Mouse (Mus musculus) T-helper 1 cell (primary cell): Measurements from ENCODE around the gene Espn.

Source experiments
- in situ Hi-C: fragments of 300-600 bp; cut with MboI, MseI; formaldehyde crosslinking; loops from one replicate; pipeline ENCODE4 v1.15.1; 2025; ENCODE audit warnings: high pct_unique_total_duplicates

The Espn gene

DNA sequence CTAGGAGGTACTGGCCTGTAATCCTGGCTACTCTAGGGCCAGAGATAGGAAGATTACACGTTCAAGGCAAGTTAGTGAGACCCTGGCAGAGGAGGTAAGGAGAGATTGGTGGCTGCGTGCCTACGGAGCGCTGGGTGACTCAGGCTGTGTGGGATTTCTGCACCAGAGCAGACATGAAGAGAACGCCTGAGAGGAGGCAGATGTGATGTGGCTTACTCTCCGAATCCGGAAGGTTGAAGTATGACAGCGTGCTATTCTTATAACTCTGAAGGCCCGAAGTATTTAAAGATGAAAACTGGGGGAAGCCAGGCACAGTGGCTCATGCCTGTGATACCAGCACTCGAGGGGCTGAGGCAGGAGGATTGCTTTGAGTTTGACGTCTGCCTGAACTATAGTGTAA, 51.6 kb downstream of the Espn start:
- in situ Hi-C loops, result no loop called here

DNA sequence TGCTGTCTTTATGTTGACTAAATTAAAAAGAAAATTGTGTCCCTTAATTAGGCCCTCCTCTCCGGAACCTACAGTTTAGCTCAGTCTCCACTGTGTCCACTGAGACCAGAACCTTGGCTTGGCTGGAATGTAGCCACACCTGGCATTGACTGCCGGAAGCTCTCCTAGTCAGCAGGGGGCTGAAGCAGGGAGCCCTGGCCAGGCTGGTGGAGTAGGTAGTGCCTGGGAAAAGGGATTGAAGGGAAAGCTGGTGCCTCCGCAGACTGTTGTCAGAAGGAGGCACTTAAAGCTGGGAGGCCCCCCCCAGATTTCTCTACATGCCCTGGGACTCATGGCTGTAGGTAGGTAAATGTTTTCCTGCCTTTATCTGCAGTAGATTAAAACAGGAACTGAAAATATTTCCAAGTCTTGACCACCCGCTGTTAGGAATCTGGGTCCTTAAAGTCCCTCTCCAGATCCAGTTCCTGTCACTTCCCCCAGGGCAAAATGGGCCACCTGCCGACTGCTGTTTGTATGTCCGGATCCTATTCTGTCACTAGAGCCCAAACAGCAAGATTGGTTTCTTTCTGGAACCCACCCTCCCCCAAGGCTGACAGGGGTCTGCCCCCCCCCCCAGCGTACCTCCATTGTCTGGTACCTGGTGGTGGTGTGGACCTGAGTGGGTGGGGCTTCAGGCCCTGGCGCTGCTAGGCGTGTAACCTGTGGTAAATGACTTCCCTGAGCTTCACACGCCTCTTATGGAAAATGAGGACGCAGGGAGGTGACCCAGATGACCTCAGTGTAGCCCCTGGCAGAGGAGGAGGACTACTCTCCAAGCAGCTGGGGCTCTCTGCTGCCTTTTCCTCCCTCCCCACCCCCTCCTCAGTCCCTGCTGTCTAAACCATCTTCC, 54.0 kb downstream of the Espn start:
- in situ Hi-C loops, result loop anchor here (10.0 kb wide), 1 partner anchor 1823 kb away; no protein-coding TSS in a partner anchor

- in situ Hi-C loops, result loop anchor here (10.0 kb wide), 1 partner anchor 1822 kb away; no protein-coding TSS in a partner anchor
Observed at GRCm38 (mm10) chr4:152096927-152097326, 55.2 kb downstream of the Espn start.

GRCm38 (mm10) chr4:152095937-152096910, 55.9 kb downstream of the Espn start:
- in situ Hi-C loops, result loop anchor here (10.0 kb wide), 1 partner anchor 1821 kb away; no protein-coding TSS in a partner anchor

GRCm38 (mm10) chr4:152094233-152094632, 57.9 kb downstream of the Espn start:
- in situ Hi-C loops, result loop anchor here (10.0 kb wide), 1 partner anchor 1819 kb away; no protein-coding TSS in a partner anchor

DNA sequence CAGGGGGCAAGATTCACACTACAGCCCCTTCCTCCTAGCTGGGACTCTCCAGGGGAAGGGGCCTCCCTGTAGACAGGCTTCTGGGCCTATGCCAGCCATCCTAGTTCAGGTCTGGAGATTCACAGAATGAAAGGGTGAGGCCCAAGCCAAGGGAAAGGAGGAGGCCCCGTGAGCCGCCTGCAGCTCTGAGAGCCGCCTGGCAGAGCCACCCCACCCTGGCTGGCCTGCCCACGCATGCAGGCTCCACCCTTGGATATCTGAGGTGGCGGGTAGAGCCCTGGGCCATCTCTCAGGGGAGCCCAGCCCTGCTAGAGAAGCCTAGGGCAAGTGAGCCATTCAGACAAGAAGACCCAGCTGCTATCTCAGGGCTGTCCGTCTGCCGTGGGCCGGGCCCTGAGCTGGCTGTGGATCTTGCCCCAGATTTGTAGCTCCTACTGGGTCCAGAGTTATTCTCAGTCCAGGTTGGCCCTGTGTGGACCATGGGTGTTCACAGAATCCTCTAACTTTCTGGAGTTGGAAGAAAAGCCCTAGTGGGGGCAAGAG, 59.3 kb downstream of the Espn start:
- in situ Hi-C loops, result loop anchor here (10.0 kb wide), 1 partner anchor 1818 kb away; no protein-coding TSS in a partner anchor

DNA sequence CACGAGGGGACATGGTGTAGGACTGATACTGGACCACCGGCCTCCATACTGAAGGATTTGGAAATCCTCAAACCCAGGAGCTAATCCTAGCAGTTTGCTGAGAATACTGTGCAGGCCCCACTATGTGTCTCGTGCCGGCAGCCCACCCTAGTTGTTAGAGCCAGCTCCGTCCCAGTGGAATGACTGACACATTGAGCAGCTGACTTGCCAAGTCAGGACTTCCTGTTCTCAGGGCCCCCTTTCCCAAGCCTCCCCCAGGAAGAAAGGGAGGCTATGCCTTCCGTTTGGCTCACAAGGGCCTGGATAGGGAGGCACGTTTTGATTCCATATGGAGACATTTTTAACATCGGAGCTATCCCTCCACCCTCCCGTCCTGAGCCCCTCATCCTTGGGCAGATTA, 62.0 kb downstream of the Espn start:
- in situ Hi-C loops, result loop anchor here (10.0 kb wide), 1 partner anchor 1815 kb away; no protein-coding TSS in a partner anchor

DNA sequence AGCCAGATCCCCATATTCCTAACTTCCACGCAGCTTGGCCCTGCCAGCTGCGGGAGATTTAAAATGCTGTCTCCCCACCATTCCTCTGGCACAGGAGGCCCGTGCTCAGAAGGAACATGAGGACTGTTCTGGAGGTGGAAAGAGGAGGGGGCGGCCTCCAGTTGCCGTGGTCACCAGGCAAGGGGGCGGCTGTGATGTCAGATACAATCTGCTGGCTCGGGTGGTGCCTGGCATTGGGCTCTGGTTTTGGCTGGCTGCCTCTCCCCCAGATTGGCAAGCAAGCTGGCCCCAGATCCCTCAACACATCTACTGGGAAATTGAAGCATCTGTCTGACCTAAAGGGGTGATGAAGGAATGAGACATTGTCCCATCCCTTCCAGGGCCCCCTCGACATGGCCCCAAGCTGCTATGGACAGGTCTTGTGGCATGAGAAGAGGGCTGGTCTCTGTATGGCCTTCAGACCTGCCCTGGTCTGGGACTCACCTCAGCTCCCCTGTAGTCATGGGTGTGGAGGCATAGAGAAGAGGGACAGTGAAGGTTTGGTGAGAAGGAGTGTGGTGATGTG, 63.5 kb downstream of the Espn start:
- in situ Hi-C loops, result no loop called here

GRCm38 (mm10) chr4:152088133-152088532, 64.0 kb downstream of the Espn start:
- in situ Hi-C loops, result no loop called here

DNA sequence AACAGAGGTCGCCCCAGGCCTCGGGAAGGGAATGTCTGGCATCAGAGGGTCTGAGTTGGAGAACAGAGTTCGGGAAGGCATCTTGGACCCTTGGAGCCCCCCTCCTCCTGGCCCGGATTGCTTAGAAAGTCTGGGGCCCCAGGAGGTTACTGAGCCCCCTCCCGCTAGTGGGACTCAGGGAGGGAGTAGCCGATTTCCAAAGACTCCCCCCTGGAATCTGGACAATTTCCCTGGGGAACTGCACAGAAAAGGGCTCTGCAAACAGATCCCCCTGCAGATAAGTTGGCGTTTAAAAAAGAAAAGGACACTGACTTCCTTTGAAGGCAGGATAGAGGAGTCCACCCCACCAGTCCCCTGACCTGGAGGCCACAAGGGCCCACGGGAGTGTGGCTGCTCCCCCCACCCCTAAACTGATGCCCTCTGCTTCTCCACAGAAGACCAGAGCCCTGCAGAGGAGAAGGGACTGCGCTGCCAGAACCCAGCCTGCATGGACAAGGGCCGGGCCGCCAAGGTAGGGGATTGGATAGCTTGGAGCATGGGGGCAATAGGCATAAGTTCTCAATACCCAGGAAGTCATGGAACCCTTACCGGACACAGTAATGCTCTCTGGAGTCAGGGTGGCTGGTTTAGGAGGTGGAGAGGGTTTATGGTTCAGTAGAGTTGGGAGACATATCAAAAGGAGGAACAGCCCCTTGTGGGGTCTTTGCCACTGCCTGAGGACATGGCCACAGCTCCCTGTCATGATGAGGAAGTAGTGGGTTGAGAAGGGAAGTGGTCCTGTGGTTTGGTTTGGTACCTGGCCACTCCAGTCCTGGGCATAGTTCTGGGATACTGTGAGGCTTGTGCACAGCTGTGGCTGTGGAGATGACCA, 64.7 kb downstream of the Espn start:
- in situ Hi-C loops, result no loop called here

DNA sequence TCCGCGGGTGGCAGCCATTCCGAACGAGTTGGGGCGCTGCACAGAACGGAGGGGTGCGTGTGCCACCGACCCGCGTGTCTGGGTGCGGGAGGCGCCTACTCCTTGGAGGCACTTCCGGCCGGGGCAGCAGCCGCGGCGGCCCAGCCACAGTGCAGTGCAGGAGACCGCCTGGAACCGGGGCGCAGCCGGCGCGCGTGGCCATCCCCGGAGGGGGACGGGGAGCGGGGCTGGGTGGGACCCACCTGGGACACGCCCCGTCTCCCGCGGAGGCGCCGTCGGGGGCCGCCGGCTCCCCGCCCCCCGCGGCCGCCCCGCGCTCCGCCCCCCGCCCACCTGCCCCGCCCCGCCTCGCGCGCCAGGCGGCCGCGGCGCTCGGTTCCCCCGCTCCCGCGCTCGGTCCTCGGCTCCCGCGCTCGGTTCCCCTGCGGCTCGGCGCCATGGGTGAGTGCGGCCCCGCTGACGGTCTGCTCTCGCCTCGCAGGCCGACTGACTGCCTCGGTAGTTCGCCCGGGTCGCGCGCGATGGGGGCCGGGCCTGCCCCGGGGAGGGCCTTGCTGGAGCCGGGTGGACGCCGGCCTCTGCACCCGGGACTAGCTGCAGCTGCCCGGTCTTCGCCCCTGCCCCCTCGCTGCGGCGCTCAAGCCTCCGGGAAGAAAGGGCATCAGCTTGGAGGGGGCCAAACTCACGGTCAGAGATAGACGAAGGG, 65.5 kb downstream of the Espn start:
- in situ Hi-C loops, result no loop called here

GRCm38 (mm10) chr4:152084616-152085015, 67.6 kb downstream of the Espn start:
- in situ Hi-C loops, result no loop called here

- in situ Hi-C loops, result no loop called here
Observed at GRCm38 (mm10) chr4:152083611-152084220, 68.5 kb downstream of the Espn start.

DNA sequence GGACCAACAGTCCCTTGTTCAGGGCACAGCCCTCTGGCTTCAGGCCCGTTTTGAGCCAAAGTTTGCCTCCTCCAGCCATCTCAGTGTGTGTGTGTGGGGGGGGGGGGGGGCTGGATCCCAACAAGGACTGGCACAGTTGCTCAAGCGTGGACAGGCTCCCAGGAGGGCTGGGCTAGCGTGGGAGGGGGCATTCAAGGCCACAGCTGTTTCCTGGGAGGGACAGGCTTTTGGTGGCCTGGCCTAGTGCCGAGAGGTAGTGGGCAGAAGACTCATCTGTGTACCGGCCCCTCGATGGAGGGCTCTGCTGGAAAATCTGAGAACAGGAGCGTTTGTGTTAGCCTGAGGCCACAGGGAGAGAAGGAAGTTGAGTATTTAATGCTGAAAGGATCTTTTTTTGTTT, 72.2 kb downstream of the Espn start:
- in situ Hi-C loops, result no loop called here

DNA sequence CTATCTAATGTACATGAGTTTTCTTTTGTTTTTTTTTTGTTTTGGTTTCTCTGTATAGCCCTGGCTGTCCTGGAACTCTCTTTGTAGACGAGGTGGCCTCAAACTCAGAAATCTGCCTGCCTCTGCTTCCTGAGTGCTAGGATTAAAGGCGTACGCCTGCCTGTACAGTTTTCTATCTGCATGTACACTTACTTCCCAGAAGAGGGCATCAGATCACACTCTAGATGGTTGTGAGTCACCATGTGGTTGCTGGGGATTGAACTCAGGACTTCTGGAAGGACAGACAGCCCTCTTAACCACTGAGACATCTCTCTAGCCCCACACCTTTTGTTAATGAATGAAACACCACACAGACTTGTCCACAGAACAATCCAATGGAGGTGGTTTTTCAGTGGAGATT, 72.9 kb downstream of the Espn start:
- in situ Hi-C loops, result no loop called here

GRCm38 (mm10) chr4:152078105-152078530, 74.1 kb downstream of the Espn start:
- in situ Hi-C loops, result no loop called here

DNA sequence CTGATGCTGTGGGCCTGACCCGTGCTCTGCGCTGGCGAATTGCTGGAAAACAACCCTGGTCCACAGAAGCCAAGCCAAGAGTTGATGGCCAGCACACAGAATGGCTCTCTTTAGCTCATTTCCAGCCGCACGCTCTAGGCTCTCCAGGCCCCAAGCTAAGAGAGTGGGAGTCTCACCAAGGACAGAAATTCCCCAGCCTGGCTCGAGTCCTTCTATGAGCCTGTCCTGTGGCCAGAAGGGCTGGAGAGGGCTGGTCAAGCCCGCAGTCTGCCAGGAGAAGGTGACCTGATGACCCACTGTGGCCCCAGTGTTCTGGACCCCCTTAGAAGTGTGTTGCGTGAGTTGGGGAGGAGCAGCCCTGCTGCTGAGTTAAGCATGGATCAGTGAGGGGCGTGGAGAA, 75.0 kb downstream of the Espn start:
- in situ Hi-C loops, result no loop called here

GRCm38 (mm10) chr4:152074548-152074947, 77.6 kb downstream of the Espn start:
- in situ Hi-C loops, result no loop called here

DNA sequence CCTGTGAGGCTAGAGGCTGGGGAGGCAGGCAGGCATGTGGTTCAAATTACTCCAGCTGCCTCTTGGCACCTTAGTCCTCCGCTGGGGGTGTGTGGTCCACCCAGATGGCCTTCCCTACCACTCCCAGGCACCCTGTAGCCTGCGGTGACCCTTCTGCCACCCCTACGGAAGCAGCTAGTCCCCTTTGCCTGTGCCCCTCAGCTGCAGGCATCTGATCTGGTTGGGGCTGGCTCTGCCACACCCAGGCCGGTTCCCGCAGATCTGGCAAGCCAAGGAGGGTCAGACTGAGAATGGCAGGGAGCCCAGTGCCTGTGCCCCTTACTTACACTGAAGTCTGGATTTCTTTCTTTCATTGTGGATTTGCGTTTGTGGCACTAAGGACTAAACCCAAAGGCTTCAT, 78.5 kb downstream of the Espn start:
- in situ Hi-C loops, result no loop called here
